Mouse (Mus musculus): ENCODE data around the gene Ints13. TPM values are rescaled to one million over a fixed set of nuclear protein-coding genes. Genes with fewer than 3 reads are reported as not detected.

The Ints13 gene
- polyA plus RNA-seq, 1 experiment, result 18.4 TPM

DNA sequence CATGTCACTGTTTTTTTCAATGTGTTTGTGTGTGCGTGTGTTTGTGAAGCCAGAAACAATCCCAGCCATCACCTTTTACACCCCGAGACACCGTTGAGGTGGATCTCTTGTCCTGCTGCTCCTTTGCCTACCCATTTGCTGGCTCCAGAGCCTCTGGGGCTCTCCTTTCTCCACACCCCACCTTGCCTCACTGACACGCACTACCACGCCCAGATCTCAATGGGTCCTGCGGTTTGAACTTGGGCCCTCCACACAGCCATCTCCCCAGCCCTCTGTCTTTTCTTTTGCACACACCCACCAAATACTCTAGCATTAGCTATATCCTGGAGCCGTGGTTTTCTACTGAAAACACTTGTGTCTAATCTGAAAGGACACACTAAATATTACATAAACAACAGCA, 34.3 kb upstream of the Ints13 start:
- Histone ChIP-seq H3ac (ENCODE audit: control insufficient read depth, insufficient read length) (no peak overlapping the region), H3K79me2 (ENCODE audit: control insufficient read depth, insufficient read depth) (no peaks in the 10 kb centered on the region), H3K36me3 (ENCODE audit: control insufficient read depth, insufficient read depth) (no peaks in the 10 kb centered on the region), H3K27me3 (ENCODE audit: control insufficient read depth, insufficient read depth, insufficient read length) (no peaks in the 10 kb centered on the region), H3K4me2 (ENCODE audit: low read depth) (no peak overlapping the region), H3K4me3 (no peak overlapping the region)
- TF ChIP-seq CEBPB (IDR thresholded peaks at IDR 0.05; ENCODE audit: insufficient read depth, poor library complexity, severe bottlenecking) (no peak), POLR2AphosphoS2 (IDR thresholded peaks at IDR 0.05; ENCODE audit: insufficient read length, low read depth) (no peak), TCF3 (IDR thresholded peaks at IDR 0.05; ENCODE audit: insufficient read length, low read depth) (no peak), SRF (IDR thresholded peaks at IDR 0.05; ENCODE audit: control insufficient read depth, insufficient read length, low read depth) (no peak), POLR2A (IDR thresholded peaks at IDR 0.05; ENCODE audit: insufficient read length, low read depth) (no peak), TCF12 (IDR thresholded peaks at IDR 0.05; ENCODE audit: insufficient read depth, poor library complexity, severe bottlenecking) (no peak)

DNA sequence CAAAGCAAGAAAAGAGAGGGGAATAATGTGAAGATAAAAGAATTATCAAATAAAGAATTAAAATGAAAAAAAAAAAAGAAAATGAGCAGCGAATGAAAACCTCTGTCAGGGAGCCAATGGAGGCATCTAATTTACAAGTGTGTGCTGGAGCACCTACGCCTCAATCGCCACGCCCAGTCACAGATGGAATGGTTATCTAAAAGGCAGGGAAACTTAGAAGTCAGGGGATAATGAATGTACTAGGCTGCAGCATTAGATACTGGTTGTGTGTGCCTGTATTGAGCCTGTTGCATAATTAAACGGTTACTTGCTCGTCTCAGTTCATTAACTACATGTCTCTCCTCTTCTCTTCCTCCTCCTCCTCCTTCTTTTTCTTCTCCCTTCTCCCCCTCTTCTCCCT, 33.8 kb upstream of the Ints13 start:
- no peak overlapping the region for H3K4me3 ChIP-seq
- H3ac ChIP-seq (ENCODE audit: control insufficient read depth, insufficient read length), result no peak overlapping the region
- no peak overlapping the region for H3K4me2 ChIP-seq (ENCODE audit: low read depth)
- TF ChIP-seq E2F4 (IDR thresholded peaks at IDR 0.05; ENCODE audit: insufficient read depth) (no peak), TCF12 (IDR thresholded peaks at IDR 0.05; ENCODE audit: insufficient read depth, poor library complexity, severe bottlenecking) (no peak), MYOD1 (IDR thresholded peaks at IDR 0.05; ENCODE audit: control insufficient read depth in 1 of 3, insufficient read length in 2 of 3, low read depth in 2 of 3) (no peak), CEBPB (IDR thresholded peaks at IDR 0.05; ENCODE audit: insufficient read depth, poor library complexity, severe bottlenecking) (no peak), MYOG (IDR thresholded peaks at IDR 0.05; ENCODE audit: control insufficient read depth in 1 of 3, insufficient read depth in 1 of 3, insufficient read length in 2 of 3, low read depth in 2 of 3) (no peak), USF1 (IDR thresholded peaks at IDR 0.05; ENCODE audit: low read depth) (no peak), MAX (IDR thresholded peaks at IDR 0.05; ENCODE audit: low read depth) (no peak), SRF (IDR thresholded peaks at IDR 0.05; ENCODE audit: control insufficient read depth, insufficient read length, low read depth) (no peak), POLR2A (IDR thresholded peaks at IDR 0.05; ENCODE audit: insufficient read length, low read depth) (no peak), TCF3 (IDR thresholded peaks at IDR 0.05; ENCODE audit: insufficient read length, low read depth) (no peak), POLR2AphosphoS2 (IDR thresholded peaks at IDR 0.05; ENCODE audit: insufficient read length, low read depth) (no peak), REST (IDR thresholded peaks at IDR 0.05; ENCODE audit: insufficient read depth, insufficient read length) (no peak)
- H3K36me3 ChIP-seq (ENCODE audit: control insufficient read depth, insufficient read depth), result no peaks in the 10 kb centered on the region
- no peaks in the 10 kb centered on the region for H3K27me3 ChIP-seq (ENCODE audit: control insufficient read depth, insufficient read depth, insufficient read length)
- no peaks in the 10 kb centered on the region for H3K79me2 ChIP-seq (ENCODE audit: control insufficient read depth, insufficient read depth)

- no peaks in the 10 kb centered on the region for H3K79me2 ChIP-seq (ENCODE audit: control insufficient read depth, insufficient read depth)
- TF ChIP-seq POLR2AphosphoS2 (IDR thresholded peaks at IDR 0.05; ENCODE audit: insufficient read length, low read depth) (no peak), SRF (IDR thresholded peaks at IDR 0.05; ENCODE audit: control insufficient read depth, insufficient read length, low read depth) (no peak), MYOG (IDR thresholded peaks at IDR 0.05; ENCODE audit: control insufficient read depth in 1 of 3, insufficient read depth in 1 of 3, insufficient read length in 2 of 3, low read depth in 2 of 3) (no peak), MYOD1 (IDR thresholded peaks at IDR 0.05; ENCODE audit: control insufficient read depth in 1 of 3, insufficient read length in 2 of 3, low read depth in 2 of 3) (no peak)
- H3K4me3 ChIP-seq, result no peak overlapping the region
- H3K4me2 ChIP-seq (ENCODE audit: low read depth), result no peak overlapping the region
- peaks cover 24% of the 10 kb centered on the region for H3K36me3 ChIP-seq (ENCODE audit: control insufficient read depth, insufficient read depth)
- H3K27me3 ChIP-seq (ENCODE audit: control insufficient read depth, insufficient read depth, insufficient read length), result no peaks in the 10 kb centered on the region
- H3ac ChIP-seq (ENCODE audit: control insufficient read depth, insufficient read length), result no peak overlapping the region
Measured at GRCm38 (mm10) chr6:146603651-146604050, 26.0 kb upstream of the Ints13 start.

- no peak overlapping the region for H3K4me2 ChIP-seq (ENCODE audit: low read depth)
- no peak overlapping the region for H3ac ChIP-seq (ENCODE audit: control insufficient read depth, insufficient read length)
- no peak overlapping the region for H3K4me3 ChIP-seq
- peaks cover 30% of the 10 kb centered on the region for H3K36me3 ChIP-seq (ENCODE audit: control insufficient read depth, insufficient read depth)
- no peaks in the 10 kb centered on the region for H3K79me2 ChIP-seq (ENCODE audit: control insufficient read depth, insufficient read depth)
- TF ChIP-seq SRF (IDR thresholded peaks at IDR 0.05; ENCODE audit: control insufficient read depth, insufficient read length, low read depth) (no peak), TCF12 (IDR thresholded peaks at IDR 0.05; ENCODE audit: insufficient read depth, poor library complexity, severe bottlenecking) (no peak), POLR2AphosphoS2 (IDR thresholded peaks at IDR 0.05; ENCODE audit: insufficient read length, low read depth) (no peak), POLR2A (IDR thresholded peaks at IDR 0.05; ENCODE audit: insufficient read length, low read depth) (no peak), USF1 (IDR thresholded peaks at IDR 0.05; ENCODE audit: low read depth) (no peak), REST (IDR thresholded peaks at IDR 0.05; ENCODE audit: insufficient read depth, insufficient read length) (no peak), TCF3 (IDR thresholded peaks at IDR 0.05; ENCODE audit: insufficient read length, low read depth) (no peak)
- no peaks in the 10 kb centered on the region for H3K27me3 ChIP-seq (ENCODE audit: control insufficient read depth, insufficient read depth, insufficient read length)
Measured at GRCm38 (mm10) chr6:146602601-146603000, 25.0 kb upstream of the Ints13 start.

DNA sequence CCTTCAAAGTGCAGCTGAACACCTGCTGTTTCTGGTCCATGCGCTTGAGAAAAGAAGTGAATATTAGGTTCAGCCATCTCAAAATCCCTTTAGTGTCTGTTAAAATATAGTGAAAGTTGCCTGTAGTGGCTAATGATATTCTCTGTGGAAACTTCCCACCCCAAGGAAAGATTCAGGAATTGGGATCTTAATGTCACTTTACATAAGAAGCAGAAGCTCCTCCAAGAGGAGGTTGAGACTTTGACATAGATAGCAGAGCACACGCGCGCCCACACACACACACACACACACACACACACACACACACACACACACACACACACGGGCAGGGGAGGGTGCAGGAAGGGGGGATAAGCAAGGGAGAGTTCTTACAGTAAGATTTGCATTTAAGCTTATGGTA, 7.5 kb upstream of the Ints13 start:
- TF ChIP-seq MAX (IDR thresholded peaks at IDR 0.05; ENCODE audit: low read depth), result no peak
- H3K36me3 ChIP-seq (ENCODE audit: control insufficient read depth, insufficient read depth), result peaks cover 29% of the 10 kb centered on the region

More for the DNA sequence above, 7.5 kb upstream of the Ints13 start:
- Histone ChIP-seq H3K4me3 (no peak overlapping the region), H3K79me2 (ENCODE audit: control insufficient read depth, insufficient read depth) (peaks cover 60% of the 10 kb centered on the region), H3K27me3 (ENCODE audit: control insufficient read depth, insufficient read depth, insufficient read length) (no peaks in the 10 kb centered on the region), H3K4me2 (ENCODE audit: low read depth) (no peak overlapping the region), H3ac (ENCODE audit: control insufficient read depth, insufficient read length) (no peak overlapping the region)
